In genomic region chr2:120850424-120851082, GRCm38 (mm10) we compare ENCODE assay signal across 8 mouse cellular contexts. TPM values are rescaled to one million over a fixed set of nuclear protein-coding genes. Genes with fewer than 3 reads are reported as not detected.
DNase-seq lines count a peak whose midpoint lies in the region; ATAC-seq lines count a peak whose summit lies in the region.

TSS of gene Ttbk2 (minus strand) at chr2:120850604.

- H3K4me1 ChIP-seq in intestine, embryonic 14.5 days (replicated peaks; ENCODE audit: control insufficient read depth, insufficient read depth, low read length) = peaks cover 7% of the 10 kb centered on the region; the same call in 1 of the 2 replicates

- DNase-seq in adrenal gland, adult 18-20 months (ENCODE audit: low spot score in 2 of 2) = peak; percentile 98
- DNase-seq in embryo, embryonic 11 days = peak; percentile 98
- DNase-seq in gastrocnemius, postnatal 25 days = peak; percentile 97
- peak; percentile 99 for DNase-seq in intestine, embryonic 14.5 days (ENCODE audit: low spot score)
- DNase-seq in left cerebral cortex, postnatal 14 days (ENCODE audit: low spot score in 2 of 2) = peak; percentile 98 to 99
- peak; percentile 97 for DNase-seq in mesoderm, embryonic 11.5 days (ENCODE audit: low read depth, low spot score)
- peak; percentile 97 for DNase-seq in right cerebral cortex, postnatal 36 days (ENCODE audit: low spot score in 2 of 2)
- peak; percentile 98 for DNase-seq in yolk sac, embryonic 10.5 days (ENCODE audit: low spot score)

- WGBS in intestine, embryonic 14.5 days = 1% methylated on average over 39 of the region's 39 CpGs

- no peaks in the 10 kb centered on the region for H3K36me3 ChIP-seq in intestine, embryonic 14.5 days (ENCODE audit: control insufficient read depth, insufficient read depth, low read length)

- H3K4me3 ChIP-seq in intestine, embryonic 14.5 days (ENCODE audit: low read depth, low read length) = peak within 1 kb of the TSS; percentile 88

- H3K27ac ChIP-seq in intestine, embryonic 14.5 days (ENCODE audit: low read depth) = no peak within 1 kb of the TSS

- intact Hi-C loops in left cerebral cortex, postnatal 14 days (cut with DNase I) = no loop called here

- H3K4me2 ChIP-seq in intestine, embryonic 14.5 days (ENCODE audit: low read length) = peak within 1 kb of the TSS; percentile 88

- ATAC-seq in intestine, embryonic 14.5 days (replicated peaks; ENCODE audit: low FRiP score, low TSS enrichment, low read depth) = peak; percentile 100

- H3K27me3 ChIP-seq in intestine, embryonic 14.5 days (replicated peaks; ENCODE audit: control insufficient read depth, insufficient read depth, low read length) = no peaks in the 10 kb centered on the region

- H3K9me3 ChIP-seq in intestine, embryonic 14.5 days (ENCODE audit: control insufficient read depth, low read length) = no peaks in the 10 kb centered on the region

- peak within 1 kb of the TSS; percentile 71 for H3K9ac ChIP-seq in intestine, embryonic 14.5 days (ENCODE audit: low read length)

RNA-seq across cellular contexts. Expression of gene Ttbk2, which starts in this region (rescaled TPM):
- 10 to 100 TPM; 11.1 to 12.3 TPM for total RNA-seq in adrenal gland, adult 18-20 months (2021)
- 1 to 10 TPM; 7.4 to 7.7 TPM for total RNA-seq in gastrocnemius, postnatal 25 days (2021)
- polyA plus RNA-seq in intestine, embryonic 14.5 days (2014; fragmentation: Nextera tagmentation; extraction: Ambion mirVana) = 4.5 and 4.9 TPM in 2 replicates
- 10 to 100 TPM; 67.2 to 70.6 TPM for total RNA-seq in left cerebral cortex, postnatal 14 days (2021)

Comparison
In these comparisons a context has a peak if more than half of its experiments do, and no peak if none do; other contexts are left out.
1. RNA of gene Ttbk2 (total RNA-seq): 67.2 to 70.6 TPM in left cerebral cortex, postnatal 14 days; 11.1 to 12.3 TPM in adrenal gland, adult 18-20 months and 7.4 to 7.7 TPM in gastrocnemius, postnatal 25 days; every median in the first group is over 4 times any median in the second.
2. Peak in every context shown above with its lines, with median percentiles within 50 percentile points of each other: DNase-seq.